Mouse (Mus musculus) embryonic fibroblast, embryonic 13.5 days (primary cell): ENCODE results near the gene Rho.

Experiments used
- CTCF ChIP-seq: IDR thresholded peaks from 2 replicates; pipeline ENCODE4 v1.5.1; 2011; ENCODE audit warnings: mild to moderate bottlenecking, control low read depth, low read length, moderate library complexity, borderline replicate concordance; ENCODE audit not compliant: insufficient read depth
- POLR2A ChIP-seq: IDR thresholded peaks from 2 replicates; pipeline ENCODE4 v1.6.1; 2011; ENCODE audit warnings: low read depth, mild to moderate bottlenecking, control low read depth, low read length, moderate library complexity

DNA sequence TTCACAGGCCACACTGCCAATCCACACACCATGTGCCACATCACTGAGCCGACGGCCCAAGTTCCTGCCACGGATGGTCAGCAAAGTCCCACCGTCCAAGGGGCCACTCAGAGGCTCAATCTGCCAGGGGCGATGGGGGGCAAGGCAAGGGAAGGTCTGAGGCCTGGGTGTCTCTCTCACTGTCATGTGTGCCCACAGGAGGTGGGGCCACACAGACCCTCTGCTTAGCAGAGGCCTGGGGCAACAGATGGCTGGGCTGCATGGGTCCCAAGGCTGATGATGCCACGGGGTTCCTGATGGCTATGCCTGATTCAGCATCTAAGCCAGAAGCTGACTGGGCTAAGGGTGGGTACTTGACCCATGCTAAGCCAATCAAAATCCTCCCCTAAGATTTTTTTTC, 37.2 kb downstream of the Rho start:
- TF ChIP-seq POLR2A (no peak), CTCF (no peak)
